Mouse (Mus musculus) ES-E14 (cell line): ENCODE measurements around the gene Ubtd2. TPM values are rescaled to one million over a fixed set of nuclear protein-coding genes. Genes with fewer than 3 reads are reported as not detected.

Experiments
- DNase-seq: peaks from one replicate; pipeline ENCODE4 v3.0.0-alpha.2; 2013; ENCODE audit warnings: low read depth, low spot score
- H3K27ac ChIP-seq: 2 replicates; pipeline ENCODE4 v1.5.1; 2012; ENCODE audit warnings: low read depth, mild to moderate bottlenecking, low read length, moderate library complexity, mixed read lengths; ENCODE audit not compliant: poor library complexity, insufficient read depth, severe bottlenecking
- H3K36me3 ChIP-seq: 2 replicates; pipeline ENCODE4 v1.6.1; 2012; ENCODE audit warnings: mild to moderate bottlenecking, low read length, moderate library complexity, mixed read lengths; ENCODE audit not compliant: control insufficient read depth, poor library complexity, insufficient read depth, severe bottlenecking
- H3K4me1 ChIP-seq, 2 experiments: fragments of 150-350 bp in 1 of 2; sonication (generic) in 1 of 2; 2 replicates each; pipeline ENCODE4 v1.6.1; 2012; ENCODE audit warnings: low read length in 2 of 2, mild to moderate bottlenecking in 1 of 2, mixed read lengths in 1 of 2; ENCODE audit not compliant: control insufficient read depth in 2 of 2, insufficient read depth in 2 of 2, poor library complexity in 1 of 2
- H3K4me3 ChIP-seq, 2 experiments: fragments of 150-350 bp in 1 of 2; sonication (generic) in 1 of 2; 2 replicates each; pipeline ENCODE4 v1.5.1; 2012; ENCODE audit warnings: low read length in 2 of 2, low read depth in 1 of 2, mild to moderate bottlenecking in 1 of 2, mixed read lengths in 1 of 2; ENCODE audit not compliant: insufficient read depth in 1 of 2, poor library complexity in 1 of 2, severe bottlenecking in 1 of 2
- H3K9ac ChIP-seq: 2 replicates; pipeline ENCODE4 v1.6.1; 2012; ENCODE audit warnings: low read depth, mild to moderate bottlenecking, low read length, mixed read lengths; ENCODE audit not compliant: poor library complexity, insufficient read depth, severe bottlenecking
- H3K9me3 ChIP-seq: fragments of 150-350 bp; sonication (generic); 2 replicates; pipeline ENCODE4 v1.6.1; 2012; ENCODE audit warnings: low read depth, mild to moderate bottlenecking, low read length; ENCODE audit not compliant: control insufficient read depth, insufficient read depth
- CHD2 ChIP-seq: IDR thresholded peaks from 2 replicates; pipeline ENCODE4 v1.6.1; 2014; ENCODE audit warnings: mild to moderate bottlenecking, low read depth, low read length, inconsistent platforms
- HCFC1 ChIP-seq: IDR thresholded peaks from 2 replicates; pipeline ENCODE4 v1.6.1; 2012; ENCODE audit warnings: low read length, inconsistent platforms, borderline replicate concordance; ENCODE audit not compliant: insufficient read depth
- MAFK ChIP-seq: IDR thresholded peaks from 2 replicates; pipeline ENCODE4 v1.6.1; 2014; ENCODE audit warnings: mild to moderate bottlenecking, low read depth, low read length, inconsistent platforms; ENCODE audit not compliant: insufficient read depth
- ZC3H11A ChIP-seq: IDR thresholded peaks from 2 replicates; pipeline ENCODE4 v1.6.1; 2012; ENCODE audit warnings: low read depth, mild to moderate bottlenecking, inconsistent platforms, low read length, borderline replicate concordance
- ZNF384 ChIP-seq: IDR thresholded peaks from 2 replicates; pipeline ENCODE4 v1.6.1; 2012; ENCODE audit warnings: low read depth, low read length, inconsistent platforms
- in situ Hi-C, 2 experiments: fragments of 600-800 bp; cut with MboI; formaldehyde crosslinking; loops; one replicate each; pipeline ENCODE4 v1.15.1; 2025; ENCODE audit warnings: low sequenced_read_pairs in 2 of 2, inconsistent platforms in 1 of 2; ENCODE audit not compliant: unreplicated experiment in 2 of 2
- total RNA-seq: library from RNA; depleted of rRNA; stranded (reverse); fragments of 300-350 nt; gene quantifications from 2 replicates; pipeline ENCODE4 v1.2.3, GENCODE M21; 2012

The Ubtd2 gene
- total RNA-seq, 1 experiment: 18.3 TPM

DNA sequence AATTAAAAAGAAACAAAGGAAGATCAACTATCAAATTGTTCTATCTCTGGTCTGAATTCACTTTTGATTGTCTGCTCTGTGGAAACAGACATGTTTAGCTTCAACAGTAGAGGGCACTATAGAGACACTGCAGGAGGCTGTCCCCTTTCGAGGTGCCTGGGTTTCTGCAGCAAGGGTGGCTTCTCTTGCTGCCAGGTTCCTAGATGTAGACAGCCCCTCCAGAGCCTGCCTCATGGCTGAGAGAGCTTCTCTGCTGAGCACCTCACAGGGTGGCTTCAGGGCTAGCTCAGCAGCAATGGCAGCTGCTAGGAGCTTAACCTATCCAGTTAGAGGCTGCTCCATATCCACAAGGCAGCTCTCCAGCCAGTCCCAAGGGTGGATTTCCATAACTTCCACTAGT lies 5.0 kb upstream of the Ubtd2 start:
- in situ Hi-C loops: no loop called here
- no peaks in the 10 kb centered on the region for H3K4me1 ChIP-seq
- H3K9me3 ChIP-seq: no peaks in the 10 kb centered on the region
- peak; percentile 25 for DNase-seq
- no peaks in the 10 kb centered on the region for H3K36me3 ChIP-seq
- no peak overlapping the region for H3K27ac ChIP-seq
- TF ChIP-seq ZC3H11A: 0 out of 2 replicates have a peak, but pooled peaks have one; percentile 26
- no peak for TF ChIP-seq ZNF384
- no peak for TF ChIP-seq MAFK
- H3K4me3 ChIP-seq: no peak overlapping the region
- H3K9ac ChIP-seq: no peak overlapping the region

DNA sequence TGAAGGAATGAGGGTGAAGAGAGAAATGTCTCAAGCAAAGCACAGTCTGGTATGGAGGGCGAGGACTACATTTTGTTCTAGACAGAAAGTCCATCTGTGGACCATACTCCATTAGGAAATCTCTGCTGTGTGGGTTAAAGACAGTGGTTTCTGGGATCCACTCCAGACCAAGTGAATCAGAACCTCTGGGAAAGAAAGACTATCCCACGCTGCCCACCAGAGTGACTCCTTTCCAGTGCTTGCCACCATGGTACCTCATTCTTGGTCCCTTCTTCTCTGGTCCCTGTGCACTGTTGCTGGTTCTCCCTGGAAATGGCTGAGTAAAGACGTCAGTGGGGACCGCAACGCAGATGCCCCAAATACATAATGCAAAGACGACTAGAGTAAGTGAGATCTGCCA lies 3.9 kb upstream of the Ubtd2 start:
- H3K9ac ChIP-seq: no peak overlapping the region
- H3K9me3 ChIP-seq: no peaks in the 10 kb centered on the region
- H3K4me1 ChIP-seq: no peaks in the 10 kb centered on the region
- no peak overlapping the region for H3K27ac ChIP-seq
- TF ChIP-seq CHD2: no peak
- no peaks in the 10 kb centered on the region for H3K36me3 ChIP-seq
- DNase-seq: no peak
- H3K4me3 ChIP-seq: no peak overlapping the region
- in situ Hi-C loops: no loop called here

DNA sequence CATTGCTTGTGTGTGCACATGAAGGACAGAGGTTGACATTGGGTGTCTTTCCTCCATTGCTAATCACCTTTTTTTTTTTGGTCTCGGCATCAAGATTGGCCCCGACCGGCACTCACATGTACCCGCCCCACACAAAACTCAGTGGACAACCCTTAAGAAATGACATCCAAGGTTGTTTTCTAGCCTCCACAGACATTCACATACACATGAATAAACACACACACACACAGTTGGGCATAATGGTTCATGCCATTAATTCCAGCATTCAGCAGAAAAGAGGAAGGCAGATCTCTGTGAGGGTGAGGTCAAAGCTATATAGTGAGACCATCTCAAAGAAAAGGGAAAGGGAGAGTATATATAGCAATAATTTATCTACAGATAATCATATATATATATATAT lies 2.4 kb upstream of the Ubtd2 start:
- TF ChIP-seq CHD2 (no peak), MAFK (no peak), ZC3H11A (no peak), ZNF384 (no peak), HCFC1 (no peak)
- H3K9ac ChIP-seq: no peak overlapping the region
- no peak overlapping the region for H3K4me3 ChIP-seq
- no peaks in the 10 kb centered on the region for H3K9me3 ChIP-seq
- H3K27ac ChIP-seq: no peak overlapping the region
- H3K4me1 ChIP-seq: no peaks in the 10 kb centered on the region
- H3K36me3 ChIP-seq: no peaks in the 10 kb centered on the region
- in situ Hi-C loops: no loop called here
- no peak for DNase-seq

DNA sequence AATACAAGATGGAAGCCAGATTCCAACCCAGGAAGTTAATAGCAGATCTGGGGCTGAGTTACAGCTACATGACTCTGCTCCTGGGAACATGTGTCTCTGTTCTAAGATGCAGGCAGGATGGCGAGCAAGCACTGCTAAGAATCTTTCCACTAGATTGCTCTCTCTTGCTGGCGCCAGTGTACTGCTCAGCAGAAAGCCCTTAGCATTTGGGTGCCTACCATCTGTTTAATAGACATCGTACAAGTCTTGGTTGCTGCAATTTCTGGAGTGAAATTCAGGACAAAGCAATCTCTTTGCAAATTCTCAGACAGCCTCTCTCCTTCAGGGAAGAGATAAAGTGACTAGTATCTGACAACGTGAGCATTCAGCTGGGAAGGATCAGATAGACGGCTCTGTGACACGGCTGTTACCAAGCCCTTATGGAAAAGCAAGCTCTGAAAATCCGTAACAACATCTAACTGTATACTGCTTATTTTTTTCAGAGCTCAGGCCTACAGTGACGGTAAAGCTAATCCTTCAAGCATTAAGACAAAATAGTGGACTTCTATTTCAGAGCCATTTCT lies 1.7 kb upstream of the Ubtd2 start:
- in situ Hi-C loops: no loop called here
- H3K4me1 ChIP-seq: no peaks in the 10 kb centered on the region
- no peak for DNase-seq
- TF ChIP-seq MAFK (no peak), ZC3H11A (no peak), HCFC1 (no peak), ZNF384 (no peak)
- H3K9ac ChIP-seq: no peak overlapping the region
- H3K27ac ChIP-seq: no peak overlapping the region
- no peak overlapping the region for H3K4me3 ChIP-seq
- no peaks in the 10 kb centered on the region for H3K36me3 ChIP-seq
- no peaks in the 10 kb centered on the region for H3K9me3 ChIP-seq

DNA sequence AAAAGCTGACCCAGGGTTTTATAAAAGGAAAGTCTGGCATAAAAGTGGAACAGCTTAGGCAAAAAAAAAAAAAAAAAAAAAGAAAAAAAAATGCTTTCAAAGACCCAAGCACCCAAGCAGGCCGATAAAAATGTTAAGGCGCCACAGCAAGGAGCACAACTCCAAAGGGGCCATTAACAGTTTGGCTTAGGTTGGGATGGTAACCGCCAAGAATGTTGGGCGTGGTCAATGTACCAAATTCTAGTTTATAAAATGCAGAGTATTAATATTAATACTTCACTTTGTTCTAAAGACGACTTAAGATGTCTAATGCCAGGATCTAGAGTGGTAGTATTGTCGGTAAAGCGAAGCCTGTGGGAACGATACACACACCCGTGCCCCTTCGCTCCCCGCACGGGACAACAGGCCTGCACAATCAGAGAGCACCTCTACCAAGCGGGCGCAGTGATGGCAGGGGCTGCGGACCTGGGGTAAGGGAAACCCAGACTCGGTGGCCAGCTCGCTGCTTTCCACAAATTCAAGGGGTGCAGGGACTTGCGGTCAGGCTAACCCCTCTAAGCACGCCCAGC lies 855 bp upstream of the Ubtd2 start:
- peak overlapping the region; percentile 76 for H3K9ac ChIP-seq
- H3K36me3 ChIP-seq: no peaks in the 10 kb centered on the region
- in situ Hi-C loops: no loop called here
- no peaks in the 10 kb centered on the region for H3K4me1 ChIP-seq
- H3K27ac ChIP-seq: no peak overlapping the region
- TF ChIP-seq HCFC1 (no peak), CHD2 (no peak), ZC3H11A (no peak), ZNF384 (peak; percentile 46; the same call in 1 of the 2 replicates)
- no peak for DNase-seq
- H3K9me3 ChIP-seq: no peaks in the 10 kb centered on the region
- H3K4me3 ChIP-seq: peak overlapping the region; percentile 89 to 99
